Mouse (Mus musculus): Measurements from ENCODE around the gene Lifr.
A peak's percentile ranks its signal among the peaks of the same experiment; 100 is the strongest.

Gene Lifr

GRCm38 (mm10) chr15:7206110-7206509 lies 115.7 kb downstream of the Lifr start:
- no peak for DNase-seq

GRCm38 (mm10) chr15:7207292-7207691 lies 116.9 kb downstream of the Lifr start:
- no peak for DNase-seq

- DNase-seq, result no peak
These were observed 117.8 kb downstream of the Lifr start for GRCm38 (mm10) chr15:7208180-7208579.

GRCm38 (mm10) chr15:7213683-7214082 lies 123.3 kb downstream of the Lifr start:
- peak in 1 of 2 experiments; percentile 31 for DNase-seq

GRCm38 (mm10) chr15:7215845-7216244 lies 125.4 kb downstream of the Lifr start:
- DNase-seq, result no peak

GRCm38 (mm10) chr15:7216581-7217272 lies 126.3 kb downstream of the Lifr start:
- DNase-seq, result no peak

- no peak for DNase-seq
These were observed 126.8 kb downstream of the Lifr start for GRCm38 (mm10) chr15:7217273-7217598.

GRCm38 (mm10) chr15:7222809-7223208 lies 132.4 kb downstream of the Lifr start:
- no peak for DNase-seq

GRCm38 (mm10) chr15:7224151-7224775 lies 133.8 kb downstream of the Lifr start:
- DNase-seq, result no peak

GRCm38 (mm10) chr15:7226225-7226624 lies 135.8 kb downstream of the Lifr start:
- DNase-seq, result peak; percentile 80 to 88

GRCm38 (mm10) chr15:7233393-7234090 lies 143.1 kb downstream of the Lifr start:
- DNase-seq, result no peak

- no peak for DNase-seq
These were observed 149.5 kb downstream of the Lifr start for GRCm38 (mm10) chr15:7239904-7240303.

- no peak for DNase-seq
These were observed 150.5 kb downstream of the Lifr start for GRCm38 (mm10) chr15:7240950-7241349.

- no peak for DNase-seq
These were observed 151.9 kb downstream of the Lifr start for GRCm38 (mm10) chr15:7242161-7242850.
